Mouse (Mus musculus) C2C12 (cell line): ENCODE results near the gene Serhl.

ENCODE experiments used
- CEBPB ChIP-seq: IDR thresholded peaks from one replicate; pipeline ENCODE4 v1.6.1; 2011; ENCODE audit warnings: low read depth, mild to moderate bottlenecking, control low read depth, moderate library complexity
- CTCF ChIP-seq: IDR thresholded peaks from one replicate; pipeline ENCODE4 v1.5.1; 2011; ENCODE audit not compliant: control insufficient read depth, insufficient read depth, insufficient read length
- FOSL1 ChIP-seq: IDR thresholded peaks from one replicate; pipeline ENCODE4 v1.8.0; 2011; ENCODE audit warnings: mild to moderate bottlenecking, low read length; ENCODE audit not compliant: poor library complexity, insufficient read depth, severe bottlenecking
- MAX ChIP-seq: IDR thresholded peaks from one replicate; pipeline ENCODE4 v1.6.1; 2011; ENCODE audit warnings: mild to moderate bottlenecking, control low read depth
- MYOD1 ChIP-seq: IDR thresholded peaks from one replicate; pipeline ENCODE4 v1.6.1; 2011; ENCODE audit warnings: low read depth; ENCODE audit not compliant: control insufficient read depth, insufficient read length
- MYOG ChIP-seq: IDR thresholded peaks from one replicate; pipeline ENCODE4 v1.6.1; 2011; ENCODE audit not compliant: control insufficient read depth, insufficient read length; ENCODE audit errors: extremely low read depth
- USF1 ChIP-seq: IDR thresholded peaks from one replicate; pipeline ENCODE4 v1.6.1; 2011; ENCODE audit warnings: low read depth, mild to moderate bottlenecking, control low read depth, moderate library complexity

- TF ChIP-seq USF1 (no peak), CTCF (no peak), MYOG (no peak), MYOD1 (no peak), CEBPB (no peak), MAX (no peak), FOSL1 (no peak)
Measured at GRCm38 (mm10) chr15:83162818-83163485, 73.6 kb downstream of the Serhl start.
